Mouse (Mus musculus): Measurements from ENCODE around the gene Zxdc.

Gene Zxdc

DNA sequence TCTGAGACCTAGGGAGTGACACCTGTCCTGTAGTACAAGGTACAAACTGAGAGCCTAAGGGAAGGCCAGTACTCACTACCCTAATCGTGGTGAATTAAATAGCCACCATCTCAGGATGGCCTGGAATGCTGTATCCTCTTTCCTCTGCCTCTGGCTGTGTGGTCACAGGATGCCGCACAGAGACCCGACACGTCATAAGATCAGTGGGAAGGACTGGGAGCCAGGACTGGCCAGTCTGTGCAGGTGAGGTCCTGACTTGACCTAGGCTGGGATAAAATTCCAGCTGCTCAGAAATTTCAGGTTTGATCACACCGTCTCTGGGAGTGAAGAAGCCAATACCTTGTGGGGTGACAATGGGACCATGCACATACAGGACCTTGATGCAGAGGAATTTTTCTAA is 82.2 kb downstream of the Zxdc start:
- DNase-seq (ENCODE audit: low read depth, low spot score): no peak

DNA sequence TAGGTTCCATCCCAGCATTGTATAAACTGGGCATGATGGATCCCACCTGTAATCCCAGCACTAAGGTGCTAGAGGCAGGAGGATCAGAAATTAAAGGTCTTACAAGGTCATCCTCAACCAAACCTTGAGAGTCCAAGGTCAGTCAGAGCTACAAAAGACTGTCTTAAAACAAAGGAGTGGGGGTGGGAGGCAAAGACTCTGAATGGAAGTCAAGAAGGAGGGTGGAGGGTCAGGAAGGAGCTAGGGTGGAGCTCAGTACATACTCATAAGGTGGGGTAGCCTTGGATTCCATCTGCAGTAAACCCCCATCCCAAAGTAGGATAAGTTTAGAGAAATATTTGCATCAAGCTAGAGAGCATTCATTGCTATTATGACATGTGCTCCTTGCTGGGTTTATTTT is 83.3 kb downstream of the Zxdc start:
- DNase-seq (ENCODE audit: low read depth, low spot score): no peak

Measured in retina, postnatal 7 days (tissue).